Comparison of ENCODE assay signal across 8 mouse cellular contexts in genomic region chr11:87689402-87689808, GRCm38 (mm10). TPM values are rescaled to one million over a fixed set of nuclear protein-coding genes. Genes with fewer than 3 reads are reported as not detected.
A peak's percentile ranks its signal among the peaks of the same experiment; 100 is the strongest.
DNase-seq lines count a peak whose midpoint lies in the region; ATAC-seq and TF ChIP-seq lines count a peak whose summit lies in the region.

No protein-coding gene starts in this region.

- no peak overlapping the region for H3K4me3 ChIP-seq in layer of hippocampus, adult 2 months
- no peak overlapping the region for H3K4me3 ChIP-seq in forebrain, embryonic 15.5 days
- no peak overlapping the region for H3K4me3 ChIP-seq in limb, embryonic 12.5 days (replicated peaks)
- H3K4me3 ChIP-seq in midbrain, embryonic 13.5 days (replicated peaks), result no peak overlapping the region

- H3K9me3 ChIP-seq in forebrain, embryonic 15.5 days, result no peaks in the 10 kb centered on the region
- no peaks in the 10 kb centered on the region for H3K9me3 ChIP-seq in limb, embryonic 12.5 days
- H3K9me3 ChIP-seq in midbrain, embryonic 13.5 days, result no peaks in the 10 kb centered on the region

- H3K9ac ChIP-seq in forebrain, embryonic 15.5 days (replicated peaks), result no peak overlapping the region
- H3K9ac ChIP-seq in limb, embryonic 12.5 days (replicated peaks), result no peak overlapping the region
- no peak overlapping the region for H3K9ac ChIP-seq in midbrain, embryonic 13.5 days (replicated peaks)

- H3K27ac ChIP-seq in layer of hippocampus, adult 2 months, result peak overlapping the region; percentile 36; the same call in 1 of the 2 replicates
- H3K27ac ChIP-seq in forebrain, embryonic 15.5 days (replicated peaks), result peak overlapping the region; percentile 31; the same call in 1 of the 2 replicates
- no peak overlapping the region for H3K27ac ChIP-seq in limb, embryonic 12.5 days
- 0 out of 2 replicates have a peak overlapping the region, but pooled peaks have one; percentile 14 for H3K27ac ChIP-seq in midbrain, embryonic 13.5 days

- H3K27me3 ChIP-seq in forebrain, embryonic 15.5 days, result no peaks in the 10 kb centered on the region
- H3K27me3 ChIP-seq in limb, embryonic 12.5 days, result peaks cover 7% of the 10 kb centered on the region; the same call in 1 of the 2 replicates
- H3K27me3 ChIP-seq in midbrain, embryonic 13.5 days, result no peaks in the 10 kb centered on the region

- TF ChIP-seq CTCF in layer of hippocampus, adult 2 months (conservative IDR thresholded peaks at IDR 0.05), result no peak

- H3K4me1 ChIP-seq in forebrain, embryonic 15.5 days, result peaks cover 11% of the 10 kb centered on the region
- peaks cover 23% of the 10 kb centered on the region for H3K4me1 ChIP-seq in limb, embryonic 12.5 days (replicated peaks)
- H3K4me1 ChIP-seq in midbrain, embryonic 13.5 days (replicated peaks), result peaks cover 11% of the 10 kb centered on the region

- intact Hi-C loops in gastrocnemius, postnatal 14 days (cut with DNase I; ENCODE audit: low total_unique reads), result no loop called here

- no peak for DNase-seq in layer of hippocampus, adult 2 months (ENCODE audit: low spot score in 2 of 2)
- DNase-seq in layer of hippocampus, postnatal 36 days, result no peak
- DNase-seq in adrenal gland, adult 2 months, result peak; percentile 69
- no peak for DNase-seq in gastrocnemius, postnatal 14 days

- ATAC-seq in forebrain, embryonic 15.5 days (replicated peaks), result no peak
- 0 out of 2 replicates have a peak, but pooled peaks have one; percentile 26 for ATAC-seq in limb, embryonic 12.5 days (ENCODE audit: insufficient number of reproducible peaks, insufficient read depth, low FRiP score, low TSS enrichment, low read depth)
- ATAC-seq in midbrain, embryonic 13.5 days, result peak; percentile 53; the same call in 1 of the 2 replicates
- no peak for ATAC-seq in CD4-positive, CD25-positive, alpha-beta regulatory T cell, adult 4 months

- WGBS in forebrain, embryonic 15.5 days, result 7% methylated on average over 7 of the region's 7 CpGs
- WGBS in limb, embryonic 12.5 days, result 5% methylated on average over 7 of the region's 7 CpGs
- WGBS in midbrain, embryonic 13.5 days, result 39% methylated on average over 7 of the region's 7 CpGs

- H3K4me2 ChIP-seq in forebrain, embryonic 15.5 days (replicated peaks), result no peak overlapping the region
- peak overlapping the region; percentile 31 for H3K4me2 ChIP-seq in limb, embryonic 12.5 days
- H3K4me2 ChIP-seq in midbrain, embryonic 13.5 days (replicated peaks), result no peak overlapping the region

- H3K36me3 ChIP-seq in forebrain, embryonic 15.5 days, result no peaks in the 10 kb centered on the region
- no peaks in the 10 kb centered on the region for H3K36me3 ChIP-seq in limb, embryonic 12.5 days
- no peaks in the 10 kb centered on the region for H3K36me3 ChIP-seq in midbrain, embryonic 13.5 days

RNA-seq across cellular contexts. Expression of gene Rnf43, which starts 26.9 kb away (rescaled TPM):
- total RNA-seq in layer of hippocampus, adult 2 months (2021), result 1 to 10 TPM; 3.1 to 3.9 TPM
- total RNA-seq in layer of hippocampus, postnatal 36 days (2021), result 1 to 10 TPM; 2.0 to 2.6 TPM
- 1 to 10 TPM; 3.8 to 7.8 TPM for total RNA-seq in adrenal gland, adult 2 months (2021)
- 5.3 and 6.4 TPM in 2 replicates for polyA plus RNA-seq in adrenal gland, adult 2 months (2012; rRNA removed)
- 0.66 and 0.92 TPM in 2 replicates for polyA plus RNA-seq in forebrain, embryonic 15.5 days (2015; fragmentation: Nextera tagmentation; extraction: Ambion mirVana)
- polyA plus RNA-seq in limb, embryonic 12.5 days (2016; fragmentation: Nextera tagmentation; extraction: Ambion mirVana), result 2.8 and 4.0 TPM in 2 replicates
- 0.67 and 0.92 TPM in 2 replicates for polyA plus RNA-seq in midbrain, embryonic 13.5 days (2015; fragmentation: Nextera tagmentation; extraction: Ambion mirVana)
- under 1 TPM; 0.09 to 0.16 TPM for total RNA-seq in gastrocnemius, postnatal 14 days (2021)
- 10 to 100 TPM; 24.9 to 25.4 TPM for polyA plus RNA-seq in CD4-positive, CD25-positive, alpha-beta regulatory T cell, adult 4 months (2017; shearing (Covaris generic))

RNA-seq across cellular contexts. Expression of gene Supt4a, which starts 47.9 kb away (rescaled TPM):
- 10 to 100 TPM; 72.1 to 72.8 TPM for total RNA-seq in layer of hippocampus, adult 2 months (2021)
- total RNA-seq in layer of hippocampus, postnatal 36 days (2021), result 10 to 100 TPM; 71.7 to 78.7 TPM
- 10 to 100 TPM; 43.3 to 74.3 TPM for total RNA-seq in adrenal gland, adult 2 months (2021)
- polyA plus RNA-seq in adrenal gland, adult 2 months (2012; rRNA removed), result 18.5 and 21.4 TPM in 2 replicates
- 160 and 164 TPM in 2 replicates for polyA plus RNA-seq in forebrain, embryonic 15.5 days (2015; fragmentation: Nextera tagmentation; extraction: Ambion mirVana)
- 167 TPM in 2 replicates for polyA plus RNA-seq in limb, embryonic 12.5 days (2016; fragmentation: Nextera tagmentation; extraction: Ambion mirVana)
- polyA plus RNA-seq in midbrain, embryonic 13.5 days (2015; fragmentation: Nextera tagmentation; extraction: Ambion mirVana), result 165 and 177 TPM in 2 replicates
- 10 to 100 TPM; 30.8 to 36.4 TPM for total RNA-seq in gastrocnemius, postnatal 14 days (2021)
- polyA plus RNA-seq in CD4-positive, CD25-positive, alpha-beta regulatory T cell, adult 4 months (2017; shearing (Covaris generic)), result 100 to 1,000 TPM; 346 to 405 TPM

Comparison
In these comparisons a context has a peak if more than half of its experiments do, and no peak if none do; other contexts are left out.
1. ATAC-seq: peak in limb, embryonic 12.5 days (single experiment) and midbrain, embryonic 13.5 days (single experiment); none in forebrain, embryonic 15.5 days (single experiment) and CD4-positive, CD25-positive, alpha-beta regulatory T cell, adult 4 months (single experiment).